Comparison of ENCODE assay signal across 8 mouse cellular contexts in genomic region chr19:26718221-26718620, GRCm38 (mm10).
DNase-seq lines count a peak whose midpoint lies in the region; ATAC-seq lines count a peak whose summit lies in the region.

No protein-coding gene starts in this region.

- WGBS in neural tube, embryonic 13.5 days = 30% methylated on average over 6 of the region's 6 CpGs
- 21% methylated on average over 6 of the region's 6 CpGs for WGBS in neural tube, embryonic 15.5 days

- H3K4me3 ChIP-seq in neural tube, embryonic 13.5 days = no peak overlapping the region
- H3K4me3 ChIP-seq in neural tube, embryonic 15.5 days (replicated peaks) = no peak overlapping the region

- peaks cover 8% of the 10 kb centered on the region; the same call in 1 of the 2 replicates for H3K36me3 ChIP-seq in neural tube, embryonic 13.5 days
- H3K36me3 ChIP-seq in neural tube, embryonic 15.5 days = peaks cover 10% of the 10 kb centered on the region

- no peaks in the 10 kb centered on the region for H3K27me3 ChIP-seq in neural tube, embryonic 13.5 days
- no peaks in the 10 kb centered on the region; the same call in 1 of the 2 replicates for H3K27me3 ChIP-seq in neural tube, embryonic 15.5 days (replicated peaks)

- no peak overlapping the region for H3K27ac ChIP-seq in neural tube, embryonic 13.5 days (replicated peaks)
- no peak overlapping the region for H3K27ac ChIP-seq in neural tube, embryonic 15.5 days (replicated peaks)

- peak; percentile 57 for ATAC-seq in neural tube, embryonic 13.5 days (ENCODE audit: low read depth)
- ATAC-seq in neural tube, embryonic 15.5 days (ENCODE audit: low FRiP score) = no peak
- ATAC-seq in inflammation-experienced regulatory T-cells, adult 6 months = no peak

- no peak overlapping the region for H3K4me2 ChIP-seq in neural tube, embryonic 13.5 days
- no peak overlapping the region for H3K4me2 ChIP-seq in neural tube, embryonic 15.5 days

- H3K9ac ChIP-seq in neural tube, embryonic 13.5 days = no peak overlapping the region
- no peak overlapping the region for H3K9ac ChIP-seq in neural tube, embryonic 15.5 days (replicated peaks)

- intact Hi-C loops in heart, postnatal 14 days (cut with DNase I) = loop anchor here (5.0 kb wide), 1 partner anchor 709 kb away; the partner anchor contains the start of gene Pum3
- intact Hi-C loops in left cerebral cortex, postnatal 25 days (cut with DNase I) = no loop called here

- peaks cover 17% of the 10 kb centered on the region for H3K4me1 ChIP-seq in neural tube, embryonic 13.5 days (replicated peaks)
- no peaks in the 10 kb centered on the region; the same call in 1 of the 2 replicates for H3K4me1 ChIP-seq in neural tube, embryonic 15.5 days

- peak; percentile 33 for DNase-seq in adipocyte (ENCODE audit: low spot score)
- peak; percentile 81 to 87 for DNase-seq in cerebellum, postnatal 25 days
- peak; percentile 67 to 84 for DNase-seq in heart, postnatal 14 days
- DNase-seq in left cerebral cortex, postnatal 25 days (ENCODE audit: low spot score in 2 of 2) = peak; percentile 34 to 59
- DNase-seq in skeletal muscle tissue, adult 2 months (ENCODE audit: low read depth, low spot score) = peak; percentile 77

- no peaks in the 10 kb centered on the region for H3K9me3 ChIP-seq in neural tube, embryonic 13.5 days
- H3K9me3 ChIP-seq in neural tube, embryonic 15.5 days (replicated peaks) = no peaks in the 10 kb centered on the region

Comparison
In these comparisons a context has a peak if more than half of its experiments do, and no peak if none do; other contexts are left out.
1. DNase-seq: peak in every context shown above with its lines; median percentile 84 in cerebellum, postnatal 25 days; 77 in skeletal muscle tissue, adult 2 months; 76 in heart, postnatal 14 days; 46 in left cerebral cortex, postnatal 25 days; 33 in adipocyte.